Mouse (Mus musculus) c-Kit-positive CD71-positive TER-119-negative erythroid progenitor cells, embryonic 14.5 days (primary cell): ENCODE measurements at regions not wholly inside any gene's neighbourhood (a gene's known extent, or its start where the extent isn't known, plus 50 kb on each side); places are given as distances from the start of the nearest gene placed in this dataset.

Source experiments
- DNase-seq: peaks from one replicate; pipeline ENCODE4 v3.0.0-alpha.2; 2013; ENCODE audit warnings: low read depth

GRCm38 (mm10) chr9:61175381-61175780 lies 196.8 kb upstream of the Tle3 start:
- no peak for DNase-seq

GRCm38 (mm10) chr9:61176856-61177255 lies 195.3 kb upstream of the Tle3 start:
- no peak for DNase-seq

DNA sequence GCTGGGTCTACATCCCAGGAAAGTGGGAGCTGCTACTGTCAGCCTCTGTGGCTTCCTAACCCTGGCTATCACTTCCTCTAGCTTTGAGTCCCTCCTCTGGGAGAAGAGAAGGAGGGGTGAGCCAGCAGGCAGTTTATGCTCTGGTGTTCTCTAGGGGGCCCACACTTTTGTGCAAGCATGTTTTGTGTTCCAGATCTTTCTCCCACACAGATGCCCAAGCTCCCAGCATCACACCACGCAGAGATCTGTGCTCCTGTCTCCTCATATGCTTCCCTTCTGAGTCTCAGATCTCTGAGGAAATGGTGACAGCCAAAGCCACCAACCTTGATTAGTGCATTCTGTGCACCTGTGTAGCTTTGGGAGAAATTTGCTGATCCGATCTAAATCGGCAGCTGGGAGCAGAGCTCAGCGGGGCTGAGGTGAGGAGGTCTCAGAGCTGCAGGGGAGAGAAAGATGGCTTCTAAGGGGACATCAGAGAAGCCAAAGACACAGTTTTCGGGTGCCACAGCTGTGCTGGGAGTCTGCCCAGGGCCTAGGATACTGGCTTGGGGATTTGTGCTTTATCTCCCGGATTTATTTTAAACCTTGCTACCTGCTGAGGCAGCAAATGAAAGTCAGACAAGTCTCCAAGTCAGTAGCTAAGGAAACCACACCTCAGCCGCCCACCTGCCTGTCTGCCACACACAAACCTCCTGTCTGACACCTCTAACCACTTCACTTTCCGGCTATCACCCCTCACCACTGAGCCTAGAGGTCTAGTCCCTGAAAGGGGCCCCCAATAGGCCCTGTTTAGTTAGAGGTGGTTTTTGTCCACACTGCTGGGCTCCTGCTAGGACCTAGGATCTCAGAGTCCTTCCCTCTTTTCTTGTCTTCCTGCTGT lies 185.4 kb upstream of the Tle3 start:
- no peak for DNase-seq

GRCm38 (mm10) chr9:61187713-61188399 lies 184.3 kb upstream of the Tle3 start:
- DNase-seq, result no peak

GRCm38 (mm10) chr9:61189295-61189694 lies 182.9 kb upstream of the Tle3 start:
- no peak for DNase-seq

DNA sequence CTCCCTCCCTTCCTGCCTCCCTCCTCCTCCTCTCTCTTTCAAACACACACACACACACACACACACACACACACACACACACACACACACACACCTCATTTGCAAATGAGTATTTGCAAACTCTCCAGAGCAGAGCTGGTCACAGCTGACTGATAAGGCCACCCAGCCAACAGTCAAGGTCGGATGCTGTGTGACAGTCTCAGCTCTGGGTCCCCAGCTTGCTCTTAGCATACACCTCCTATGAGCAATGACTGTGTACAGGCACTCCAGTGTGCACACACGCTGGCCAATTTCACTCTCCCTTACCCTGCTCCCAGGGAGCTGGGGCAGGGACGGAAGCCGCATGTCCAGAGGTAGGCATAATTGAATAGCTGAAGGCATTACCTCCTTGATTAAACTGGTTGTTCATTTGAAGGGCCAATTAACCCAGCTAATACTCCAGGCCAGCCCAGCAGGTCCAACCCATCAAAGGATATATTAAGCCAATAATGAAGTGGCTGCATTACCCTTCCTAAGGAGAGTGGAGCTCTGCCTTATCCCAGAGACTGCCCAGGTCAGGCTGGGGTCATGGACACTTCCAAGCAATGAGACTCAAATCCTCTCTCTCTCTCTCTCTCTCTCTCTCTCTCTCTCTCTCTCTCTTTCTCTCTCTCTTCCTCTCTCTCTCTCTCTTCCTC lies 173.0 kb upstream of the Tle3 start:
- no peak for DNase-seq

GRCm38 (mm10) chr9:61199891-61200290 lies 172.3 kb upstream of the Tle3 start:
- DNase-seq, result no peak

DNA sequence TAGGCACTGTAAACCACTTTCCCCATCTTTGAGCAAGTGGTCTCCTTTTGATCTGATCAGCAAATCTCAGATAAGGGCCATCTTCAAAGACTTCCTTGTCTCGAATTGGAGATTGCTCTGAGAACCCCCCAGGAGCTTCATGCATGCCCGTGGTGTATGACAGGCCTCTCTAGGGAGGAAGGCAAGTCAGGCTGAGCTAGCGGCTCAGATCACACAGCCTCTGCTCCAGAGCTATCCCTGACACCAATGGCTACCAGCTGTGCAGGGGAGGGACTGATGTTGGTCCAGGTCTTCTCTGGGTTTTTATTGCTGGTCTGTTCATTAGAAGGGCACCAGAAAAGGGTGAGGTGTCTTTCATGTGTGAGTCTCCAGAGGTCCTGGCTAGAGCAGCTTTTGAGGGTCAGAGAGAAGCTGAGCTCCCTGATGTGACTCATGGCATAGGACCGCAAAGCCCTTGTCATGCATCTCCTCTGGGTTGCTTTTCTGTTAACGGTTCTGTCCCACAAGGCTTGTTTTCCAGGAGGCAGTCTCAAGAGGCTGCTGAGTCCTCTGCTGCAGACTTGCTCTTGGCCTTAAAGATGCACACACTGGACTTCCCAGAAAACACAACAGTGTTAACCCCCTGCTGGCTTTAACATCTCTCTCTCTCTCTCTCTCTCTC lies 171.7 kb upstream of the Tle3 start:
- DNase-seq, result no peak

DNA sequence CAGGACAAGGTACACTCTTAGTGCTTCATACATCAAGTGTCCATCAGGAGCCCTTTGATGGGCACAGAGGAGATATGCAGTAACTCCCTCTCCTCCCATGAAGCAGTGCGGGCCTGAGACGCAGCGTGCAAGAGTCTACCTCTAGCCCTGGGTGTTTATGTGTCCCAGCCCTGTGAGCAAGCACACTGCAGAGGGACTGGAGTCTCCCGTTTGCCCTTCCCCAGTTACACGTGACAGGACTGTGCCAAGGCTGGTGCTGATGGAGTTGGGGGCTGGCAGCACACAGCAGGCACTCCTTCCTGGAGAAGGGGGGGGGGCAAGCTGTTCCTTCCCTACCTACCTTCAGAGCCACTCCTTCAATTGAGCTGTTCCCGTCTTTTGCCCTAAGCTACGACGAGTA lies 167.1 kb upstream of the Tle3 start:
- no peak for DNase-seq

DNA sequence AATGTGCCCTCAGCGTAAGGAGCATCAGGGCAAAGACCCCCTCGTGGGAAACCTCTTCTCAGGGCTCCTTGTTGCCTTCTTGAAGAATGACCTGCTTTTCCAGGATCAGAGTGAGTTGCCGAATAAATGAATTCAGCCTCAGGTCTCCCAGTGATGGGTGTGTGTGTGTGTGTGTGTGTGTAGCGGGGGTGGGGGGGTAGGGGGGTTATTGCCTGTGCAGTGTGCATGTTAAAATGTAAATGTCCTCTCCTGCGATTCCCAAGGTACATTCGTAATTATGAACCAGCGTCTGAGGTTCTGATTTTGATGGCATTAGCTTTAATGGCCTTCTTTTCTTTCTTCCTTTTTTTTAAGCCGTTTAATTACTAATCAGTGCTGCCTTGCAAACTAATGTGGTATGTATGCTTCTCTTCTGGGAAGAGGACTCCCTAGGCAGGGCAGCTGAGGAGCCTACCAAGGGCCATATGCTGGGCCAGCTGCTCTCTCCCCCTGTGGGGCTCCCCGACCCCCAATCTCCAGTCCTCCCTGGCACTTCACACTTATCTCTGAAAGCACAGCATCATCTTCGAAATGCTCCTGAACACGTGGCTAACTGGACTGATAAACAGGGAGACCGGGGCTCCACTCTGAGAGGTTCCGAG lies 165.3 kb upstream of the Tle3 start:
- no peak for DNase-seq

GRCm38 (mm10) chr9:61207423-61208150 lies 164.6 kb upstream of the Tle3 start:
- no peak for DNase-seq

- DNase-seq, result no peak
Observed at GRCm38 (mm10) chr9:61211627-61212026, 160.5 kb upstream of the Tle3 start.

- no peak for DNase-seq
Observed at GRCm38 (mm10) chr9:61214943-61215342, 157.2 kb upstream of the Tle3 start.

GRCm38 (mm10) chr9:61216012-61216770 lies 156.0 kb upstream of the Tle3 start:
- no peak for DNase-seq

GRCm38 (mm10) chr9:61220017-61220416 lies 152.1 kb upstream of the Tle3 start:
- DNase-seq, result no peak

GRCm38 (mm10) chr9:61222212-61223003 lies 149.8 kb upstream of the Tle3 start:
- DNase-seq, result no peak

GRCm38 (mm10) chr9:61225020-61225652 lies 147.0 kb upstream of the Tle3 start:
- DNase-seq, result no peak

DNA sequence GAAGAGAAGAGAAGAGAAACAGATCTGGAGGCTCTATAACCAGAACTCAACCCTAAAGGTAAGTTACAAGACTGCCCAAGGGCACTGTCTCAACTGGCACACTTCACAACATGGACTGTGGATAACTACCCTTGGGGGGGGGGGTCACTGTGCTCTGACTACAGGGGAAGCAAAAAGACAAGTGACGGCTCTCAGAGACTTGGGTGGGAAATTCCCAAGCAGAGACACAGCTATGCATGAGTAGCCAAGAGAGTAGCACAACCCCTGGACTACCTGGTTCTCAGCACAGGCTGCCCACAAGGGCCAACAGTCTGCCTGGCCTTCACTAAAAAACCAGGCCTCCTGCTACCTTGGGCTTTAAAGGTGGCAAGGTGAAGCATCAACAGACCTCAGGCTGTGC lies 146.3 kb upstream of the Tle3 start:
- no peak for DNase-seq
